Mouse (Mus musculus): ENCODE measurements around the gene Adh6b.

DNA sequence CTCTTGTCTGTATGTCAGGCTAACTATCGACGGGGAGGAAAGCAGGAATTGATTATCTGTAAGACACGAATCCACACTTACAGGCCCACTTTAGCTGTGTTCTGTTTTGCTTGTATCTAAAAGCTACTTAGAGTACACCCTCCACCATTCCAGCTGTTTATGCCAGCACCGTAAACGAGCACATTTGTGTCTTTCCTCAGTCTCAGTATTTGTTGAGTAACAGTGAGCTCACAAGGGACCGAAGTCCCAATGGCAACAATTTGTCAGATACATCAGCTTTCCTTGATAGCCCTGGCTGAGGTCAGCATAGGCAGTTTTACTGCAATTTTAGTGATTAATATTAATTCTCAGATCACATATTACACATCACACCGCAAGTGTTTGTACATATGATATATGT lies 17.3 kb downstream of the Adh6b start:
- TF ChIP-seq CTCF (IDR thresholded peaks at IDR 0.05; ENCODE audit: low read depth, low read length) (no peak), GATA2 (IDR thresholded peaks at IDR 0.05; ENCODE audit: borderline replicate concordance, low read depth, low read length) (no peak)
